7 mouse cellular contexts compared by ENCODE assay signal in the genomic region with DNA sequence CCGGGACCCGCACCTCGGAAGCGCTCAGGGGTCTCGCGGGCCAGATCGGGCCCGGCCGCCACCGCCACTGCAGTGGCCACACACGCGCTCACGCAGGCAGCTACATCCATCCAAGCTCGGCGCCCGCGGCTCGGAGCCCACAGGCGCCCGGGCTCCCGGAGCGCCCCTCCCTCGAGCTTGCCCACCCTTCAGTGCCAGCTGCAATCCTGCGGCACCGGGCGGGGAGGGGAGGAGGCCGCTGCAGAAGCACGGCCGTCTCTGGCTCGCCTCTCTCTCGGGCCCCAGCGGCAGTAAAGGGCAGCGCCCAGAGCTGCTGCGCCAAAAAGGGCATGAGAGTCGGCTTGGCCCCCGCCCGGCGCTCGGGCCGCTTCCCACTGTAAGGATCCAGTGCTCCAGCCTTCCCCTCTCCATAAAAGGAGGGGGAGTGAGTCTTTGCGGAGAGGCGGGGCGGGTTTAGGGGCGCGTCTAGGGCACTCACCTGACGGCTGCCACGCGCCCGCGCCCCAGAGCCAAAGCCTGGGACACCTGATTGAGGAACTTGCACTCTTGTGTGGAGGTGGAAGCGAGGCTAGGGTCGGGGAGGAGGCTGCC. TPM values are rescaled to one million over a fixed set of nuclear protein-coding genes. Genes with fewer than 3 reads are reported as not detected.
DNase-seq lines count a peak whose midpoint lies in the region; ATAC-seq and TF ChIP-seq lines count a peak whose summit lies in the region.

No protein-coding gene starts in this region.

- DNase-seq in adrenal gland, postnatal 4 days (ENCODE audit: low spot score in 2 of 2) = peak; percentile 48 to 50
- DNase-seq in heart, adult 8-10 months (ENCODE audit: low spot score) = peak; percentile 68
- DNase-seq in kidney, adult 2 months = peak; percentile 89
- DNase-seq in telencephalon, adult 2 months (ENCODE audit: low read depth, low spot score) = peak; percentile 24

- 0 out of 2 replicates have a peak, but pooled peaks have one; percentile 16 for TF ChIP-seq CTCF in kidney, adult 2 months (conservative IDR thresholded peaks at IDR 0.05; ENCODE audit: insufficient read depth, insufficient read length, low read depth, low read length)

- peak overlapping the region; percentile 83 for H3K9ac ChIP-seq in embryonic facial prominence, embryonic 13.5 days
- peak overlapping the region; percentile 72 for H3K9ac ChIP-seq in limb, embryonic 12.5 days (replicated peaks)
- H3K9ac ChIP-seq in midbrain, embryonic 13.5 days (replicated peaks) = peak overlapping the region; percentile 82

- peak; percentile 49 for ATAC-seq in embryonic facial prominence, embryonic 13.5 days (ENCODE audit: insufficient number of reproducible peaks, insufficient read depth, low FRiP score, low TSS enrichment, low read depth)
- 0 out of 2 replicates have a peak, but pooled peaks have one; percentile 27 for ATAC-seq in limb, embryonic 12.5 days (ENCODE audit: insufficient number of reproducible peaks, insufficient read depth, low FRiP score, low TSS enrichment, low read depth)
- ATAC-seq in midbrain, embryonic 13.5 days = peak; percentile 59

- H3K4me1 ChIP-seq in embryonic facial prominence, embryonic 13.5 days = peaks cover 72% of the 10 kb centered on the region
- H3K4me1 ChIP-seq in kidney, adult 2 months (ENCODE audit: control insufficient read depth, insufficient read depth, low read length) = peaks cover 14% of the 10 kb centered on the region
- H3K4me1 ChIP-seq in limb, embryonic 12.5 days (replicated peaks) = peaks cover 75% of the 10 kb centered on the region
- H3K4me1 ChIP-seq in midbrain, embryonic 13.5 days (replicated peaks) = peaks cover 54% of the 10 kb centered on the region

- TF ChIP-seq POLR2A in kidney, adult 2 months (IDR thresholded peaks at IDR 0.05; ENCODE audit: low read depth, low read length) = no peak

- H3K4me3 ChIP-seq in embryonic facial prominence, embryonic 13.5 days = peak overlapping the region; percentile 79
- peak overlapping the region; percentile 64 for H3K4me3 ChIP-seq in kidney, adult 2 months (ENCODE audit: insufficient read depth, low read depth, low read length)
- H3K4me3 ChIP-seq in limb, embryonic 12.5 days (replicated peaks) = peak overlapping the region; percentile 71
- H3K4me3 ChIP-seq in midbrain, embryonic 13.5 days (replicated peaks) = peak overlapping the region; percentile 68

- H3K27me3 ChIP-seq in embryonic facial prominence, embryonic 13.5 days = peaks cover 90% of the 10 kb centered on the region
- H3K27me3 ChIP-seq in kidney, adult 2 months (replicated peaks; ENCODE audit: control insufficient read depth, insufficient read depth, low read length) = no peaks in the 10 kb centered on the region
- H3K27me3 ChIP-seq in limb, embryonic 12.5 days = peaks cover 93% of the 10 kb centered on the region
- peaks cover 90% of the 10 kb centered on the region for H3K27me3 ChIP-seq in midbrain, embryonic 13.5 days

- H3K27ac ChIP-seq in embryonic facial prominence, embryonic 13.5 days = peak overlapping the region; percentile 88
- H3K27ac ChIP-seq in kidney, adult 2 months (ENCODE audit: insufficient read depth, low read depth, low read length) = peak overlapping the region; percentile 18; the same call in 1 of the 2 replicates
- H3K27ac ChIP-seq in limb, embryonic 12.5 days = peak overlapping the region; percentile 59
- H3K27ac ChIP-seq in midbrain, embryonic 13.5 days = peak overlapping the region; percentile 86

- H3K9me3 ChIP-seq in embryonic facial prominence, embryonic 13.5 days = no peaks in the 10 kb centered on the region
- no peaks in the 10 kb centered on the region for H3K9me3 ChIP-seq in limb, embryonic 12.5 days
- no peaks in the 10 kb centered on the region for H3K9me3 ChIP-seq in midbrain, embryonic 13.5 days

- no peaks in the 10 kb centered on the region for H3K36me3 ChIP-seq in embryonic facial prominence, embryonic 13.5 days
- H3K36me3 ChIP-seq in kidney, adult 2 months (ENCODE audit: control insufficient read depth, insufficient read depth, low read length) = no peaks in the 10 kb centered on the region
- no peaks in the 10 kb centered on the region for H3K36me3 ChIP-seq in limb, embryonic 12.5 days
- H3K36me3 ChIP-seq in midbrain, embryonic 13.5 days = no peaks in the 10 kb centered on the region

- WGBS in embryonic facial prominence, embryonic 13.5 days = under 1% methylated on average over 45 of the region's 52 CpGs
- WGBS in kidney, adult 2 months = 2% methylated on average over 51 of the region's 52 CpGs
- 0% methylated on average over 38 of the region's 52 CpGs for WGBS in limb, embryonic 12.5 days
- under 1% methylated on average over 41 of the region's 52 CpGs for WGBS in midbrain, embryonic 13.5 days

- peak overlapping the region; percentile 94 for H3K4me2 ChIP-seq in embryonic facial prominence, embryonic 13.5 days
- peak overlapping the region; percentile 95 for H3K4me2 ChIP-seq in limb, embryonic 12.5 days
- peak overlapping the region; percentile 95 for H3K4me2 ChIP-seq in midbrain, embryonic 13.5 days (replicated peaks)

RNA-seq across cellular contexts. Expression of a gene that starts 1.4 kb away (rescaled TPM):
- 10 to 100 TPM; 30.4 to 33.9 TPM for total RNA-seq in adrenal gland, postnatal 4 days (2021)
- polyA plus RNA-seq in embryonic facial prominence, embryonic 13.5 days (2015; fragmentation: Nextera tagmentation; extraction: Ambion mirVana) = 58.6 and 58.8 TPM in 2 replicates
- total RNA-seq in heart, adult 8-10 months (2022) = 10 to 100 TPM; 18.3 to 23.9 (median 20.6) TPM
- polyA plus RNA-seq in kidney, adult 2 months (2012; rRNA removed) = 12.0 and 14.1 TPM in 2 replicates
- 36.1 and 39.7 TPM in 2 replicates for polyA plus RNA-seq in limb, embryonic 12.5 days (2016; fragmentation: Nextera tagmentation; extraction: Ambion mirVana)
- polyA plus RNA-seq in midbrain, embryonic 13.5 days (2015; fragmentation: Nextera tagmentation; extraction: Ambion mirVana) = 7.5 and 8.3 TPM in 2 replicates

Comparison
In these comparisons a context has a peak if more than half of its experiments do, and no peak if none do; other contexts are left out.
1. Peak in every context shown above with its lines: DNase-seq, ATAC-seq, H3K4me3 ChIP-seq and H3K27ac ChIP-seq.
2. DNase-seq: peak in every context shown above with its lines; median percentile 89 in kidney, adult 2 months; 68 in heart, adult 8-10 months; 49 in adrenal gland, postnatal 4 days; 24 in telencephalon, adult 2 months.
3. H3K27ac ChIP-seq: peak in every context shown above with its lines; median percentile 88 in embryonic facial prominence, embryonic 13.5 days; 86 in midbrain, embryonic 13.5 days; 59 in limb, embryonic 12.5 days; 18 in kidney, adult 2 months.